Mouse (Mus musculus) brain, embryonic 14.5 days (tissue): ENCODE measurements around the gene Gm4131.

Experiments
- CTCF ChIP-seq: fragments of 200-500 bp; IDR thresholded peaks from 2 replicates; pipeline ENCODE4 v1.5.1; 2012; ENCODE audit warnings: inconsistent platforms, mild to moderate bottlenecking, moderate library complexity, borderline replicate concordance; ENCODE audit not compliant: insufficient read depth, insufficient read length; ENCODE audit errors: extremely low read depth
- POLR2A ChIP-seq: fragments of 200-500 bp; IDR thresholded peaks from 2 replicates; pipeline ENCODE4 v1.6.1; 2012; ENCODE audit warnings: mild to moderate bottlenecking, inconsistent platforms, borderline replicate concordance; ENCODE audit not compliant: poor library complexity, insufficient read depth, insufficient read length, severe bottlenecking; ENCODE audit errors: extremely low read depth

DNA sequence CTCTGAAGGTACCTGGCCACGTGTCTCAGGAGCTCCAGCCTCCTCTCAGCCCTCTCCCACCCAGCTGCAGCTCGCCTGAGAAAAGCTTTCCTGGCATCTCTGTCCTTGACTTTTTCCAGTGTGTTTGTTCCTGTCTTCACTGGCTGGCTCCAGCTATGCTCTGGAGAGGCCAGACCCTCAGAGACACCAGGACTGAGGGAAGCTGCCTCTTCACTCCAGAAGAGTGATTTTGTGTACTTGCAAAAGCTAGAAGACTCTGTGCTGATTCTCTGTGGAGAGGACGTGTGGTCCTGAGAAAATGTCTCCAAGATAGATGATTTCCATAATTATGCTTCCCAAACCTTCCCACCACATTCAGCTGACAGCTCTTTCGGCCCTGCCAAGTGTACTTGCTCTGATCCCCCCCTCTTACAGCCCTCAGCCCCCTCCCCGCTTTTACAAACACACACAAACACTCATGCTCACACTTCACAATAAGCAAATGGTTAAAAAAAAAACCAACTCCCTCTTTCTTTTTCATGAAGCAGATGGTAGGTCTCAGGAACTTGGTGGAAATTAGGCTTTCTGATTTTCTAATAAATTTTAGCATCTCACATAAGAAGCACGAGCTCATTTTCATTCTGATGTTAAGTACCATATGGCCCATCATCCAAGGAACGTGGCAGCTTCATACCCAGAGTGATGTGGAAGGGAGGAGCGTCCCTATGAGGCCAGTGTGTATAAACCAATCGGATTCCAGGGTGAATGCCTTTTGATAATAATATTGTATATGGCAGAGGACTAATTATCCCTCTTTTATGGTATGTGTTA, 111.8 kb downstream of the Gm4131 start:
- TF ChIP-seq POLR2A = no peak
- TF ChIP-seq CTCF = no peak
